Mouse (Mus musculus): ENCODE results near the gene Map4k5. TPM values are rescaled to one million over a fixed set of nuclear protein-coding genes. Genes with fewer than 3 reads are reported as not detected.

Gene Map4k5
- polyA plus RNA-seq, 1 experiment = 5.6 TPM

DNA sequence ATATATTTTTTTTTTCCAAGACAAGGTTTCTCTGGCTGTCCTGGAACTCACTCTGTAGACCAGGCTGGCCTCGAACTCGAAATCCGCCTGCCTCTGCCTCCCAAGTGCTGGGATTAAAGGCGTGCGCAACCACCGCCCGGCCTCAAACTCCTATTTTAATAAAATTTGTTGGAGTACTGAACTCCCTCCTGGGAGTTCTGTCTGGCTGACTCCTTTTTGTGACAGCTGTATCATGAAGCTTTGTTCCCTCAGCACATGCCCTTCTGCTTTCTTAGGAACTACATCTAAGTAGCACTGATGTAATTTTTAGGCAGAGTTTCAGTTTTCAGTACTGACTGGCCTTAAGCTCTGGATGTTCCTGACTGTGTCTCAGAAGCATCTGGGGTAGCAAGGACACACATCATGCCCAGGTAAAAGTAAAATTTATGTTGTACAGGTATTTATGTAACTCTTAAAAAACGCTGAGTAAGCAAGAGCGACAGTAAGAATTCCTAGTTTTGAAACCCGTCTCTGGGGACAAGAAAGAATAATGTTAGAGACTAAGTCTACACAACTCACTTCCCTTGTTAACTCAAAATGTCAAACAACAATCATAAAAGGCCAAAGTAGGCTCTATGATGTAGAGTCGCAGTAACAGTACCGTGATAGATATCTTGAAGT is 37.2 kb downstream of the Map4k5 start:
- no peak overlapping the region for H3K27ac ChIP-seq (ENCODE audit: control insufficient read depth, insufficient read depth, low read depth, low read length)
- TF ChIP-seq POLR2A (IDR thresholded peaks at IDR 0.05; ENCODE audit: control insufficient read depth, low read depth, low read length) (no peak), CTCF (IDR thresholded peaks at IDR 0.05; ENCODE audit: control insufficient read depth, insufficient read depth, insufficient replicate concordance, low read depth, low read length) (no peak)

GRCm38 (mm10) chr12:69853942-69854341 is 39.1 kb downstream of the Map4k5 start:
- H3K36me3 ChIP-seq (ENCODE audit: control insufficient read depth, insufficient read depth, low read length) = peaks cover 2% of the 10 kb centered on the region; the same call in 1 of the 2 replicates
- no peaks in the 10 kb centered on the region for H3K27me3 ChIP-seq (ENCODE audit: control insufficient read depth, insufficient read depth, low read length)
- no peak overlapping the region for H3K4me3 ChIP-seq (ENCODE audit: control insufficient read depth, low read depth, low read length)
- TF ChIP-seq CTCF (IDR thresholded peaks at IDR 0.05; ENCODE audit: control insufficient read depth, insufficient read depth, insufficient replicate concordance, low read depth, low read length) (no peak), POLR2A (IDR thresholded peaks at IDR 0.05; ENCODE audit: control insufficient read depth, low read depth, low read length) (no peak)
- no peak overlapping the region for H3K27ac ChIP-seq (ENCODE audit: control insufficient read depth, insufficient read depth, low read depth, low read length)
- H3K4me1 ChIP-seq (ENCODE audit: control insufficient read depth, insufficient read depth, low read length) = no peaks in the 10 kb centered on the region

More for the DNA sequence above, 37.2 kb downstream of the Map4k5 start:
- H3K4me3 ChIP-seq (ENCODE audit: control insufficient read depth, low read depth, low read length) = no peak overlapping the region
- no peaks in the 10 kb centered on the region for H3K36me3 ChIP-seq (ENCODE audit: control insufficient read depth, insufficient read depth, low read length)
- H3K27me3 ChIP-seq (ENCODE audit: control insufficient read depth, insufficient read depth, low read length) = no peaks in the 10 kb centered on the region
- H3K4me1 ChIP-seq (ENCODE audit: control insufficient read depth, insufficient read depth, low read length) = no peaks in the 10 kb centered on the region

DNA sequence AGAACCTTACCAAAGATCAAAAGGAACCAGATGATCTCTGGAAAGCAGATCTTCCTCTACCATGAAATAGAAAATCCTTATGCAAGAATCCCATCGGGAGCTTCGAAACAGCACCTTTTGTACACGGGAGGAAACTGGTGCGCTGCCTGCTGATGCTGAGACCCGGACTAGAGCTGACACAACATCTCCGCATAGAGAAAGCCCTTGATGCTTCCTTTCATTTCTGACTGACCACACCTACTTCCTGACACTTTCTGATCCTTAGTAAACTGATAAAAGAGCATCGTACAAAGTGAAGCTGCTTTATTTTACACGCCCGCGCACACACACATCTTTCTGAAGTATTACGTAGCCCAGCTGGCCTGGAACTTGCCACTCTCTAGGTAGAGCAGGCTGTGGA is 39.6 kb downstream of the Map4k5 start:
- Histone ChIP-seq H3K27me3 (ENCODE audit: control insufficient read depth, insufficient read depth, low read length) (no peaks in the 10 kb centered on the region), H3K4me3 (ENCODE audit: control insufficient read depth, low read depth, low read length) (no peak overlapping the region), H3K27ac (ENCODE audit: control insufficient read depth, insufficient read depth, low read depth, low read length) (no peak overlapping the region), H3K4me1 (ENCODE audit: control insufficient read depth, insufficient read depth, low read length) (no peaks in the 10 kb centered on the region), H3K36me3 (ENCODE audit: control insufficient read depth, insufficient read depth, low read length) (peaks cover 2% of the 10 kb centered on the region; the same call in 1 of the 2 replicates)
- TF ChIP-seq CTCF (IDR thresholded peaks at IDR 0.05; ENCODE audit: control insufficient read depth, insufficient read depth, insufficient replicate concordance, low read depth, low read length) (no peak), POLR2A (IDR thresholded peaks at IDR 0.05; ENCODE audit: control insufficient read depth, low read depth, low read length) (no peak)

DNA sequence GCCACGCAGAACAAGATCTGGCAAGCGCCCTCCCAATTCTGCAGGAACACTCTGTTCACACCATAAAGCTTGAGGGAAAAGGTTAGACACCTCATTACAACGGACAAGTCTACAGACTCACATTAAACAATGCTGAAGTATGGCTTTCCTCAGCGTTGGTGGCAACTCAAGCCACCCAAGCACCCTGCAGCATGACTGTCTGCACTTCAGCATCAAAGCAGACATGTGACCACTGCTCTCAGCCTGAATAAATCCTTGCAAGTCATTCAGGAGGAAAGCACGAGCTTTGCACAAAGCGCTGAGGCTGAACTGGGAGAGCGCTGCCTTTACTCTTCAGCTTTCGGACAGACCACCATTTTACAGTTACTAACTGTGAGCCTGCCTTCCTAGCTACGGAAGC is 40.7 kb downstream of the Map4k5 start:
- Histone ChIP-seq H3K4me1 (ENCODE audit: control insufficient read depth, insufficient read depth, low read length) (no peaks in the 10 kb centered on the region), H3K36me3 (ENCODE audit: control insufficient read depth, insufficient read depth, low read length) (peaks cover 2% of the 10 kb centered on the region; the same call in 1 of the 2 replicates)
- TF ChIP-seq POLR2A (IDR thresholded peaks at IDR 0.05; ENCODE audit: control insufficient read depth, low read depth, low read length) (no peak), CTCF (IDR thresholded peaks at IDR 0.05; ENCODE audit: control insufficient read depth, insufficient read depth, insufficient replicate concordance, low read depth, low read length) (no peak)

GRCm38 (mm10) chr12:69848083-69848878 is 44.7 kb downstream of the Map4k5 start:
- H3K27me3 ChIP-seq (ENCODE audit: control insufficient read depth, insufficient read depth, low read length) = no peaks in the 10 kb centered on the region

More for the DNA sequence above, 40.7 kb downstream of the Map4k5 start:
- Histone ChIP-seq H3K27me3 (ENCODE audit: control insufficient read depth, insufficient read depth, low read length) (no peaks in the 10 kb centered on the region), H3K4me3 (ENCODE audit: control insufficient read depth, low read depth, low read length) (no peak overlapping the region), H3K27ac (ENCODE audit: control insufficient read depth, insufficient read depth, low read depth, low read length) (no peak overlapping the region)

DNA sequence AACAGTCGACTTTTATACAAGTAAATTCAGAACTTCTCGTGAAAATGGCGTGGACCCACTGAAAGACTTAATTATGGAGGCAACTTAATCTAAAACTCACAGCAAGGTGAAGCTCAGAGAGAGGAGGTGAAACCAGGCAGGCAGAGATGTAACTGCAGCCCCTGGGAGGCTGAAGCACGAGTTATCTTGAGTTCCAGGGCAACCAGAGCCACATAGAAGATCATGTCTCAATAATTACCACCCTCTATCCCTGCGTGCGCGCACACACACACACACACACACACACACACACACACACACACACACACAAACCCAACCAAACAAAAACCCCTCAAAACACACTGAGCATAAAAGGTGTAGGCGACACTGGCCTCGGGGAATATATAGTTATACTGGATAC is 46.5 kb downstream of the Map4k5 start:
- no peaks in the 10 kb centered on the region for H3K4me1 ChIP-seq (ENCODE audit: control insufficient read depth, insufficient read depth, low read length)
- TF ChIP-seq POLR2A (IDR thresholded peaks at IDR 0.05; ENCODE audit: control insufficient read depth, low read depth, low read length) (no peak), CTCF (IDR thresholded peaks at IDR 0.05; ENCODE audit: control insufficient read depth, insufficient read depth, insufficient replicate concordance, low read depth, low read length) (no peak)
- H3K27me3 ChIP-seq (ENCODE audit: control insufficient read depth, insufficient read depth, low read length) = no peaks in the 10 kb centered on the region
- H3K36me3 ChIP-seq (ENCODE audit: control insufficient read depth, insufficient read depth, low read length) = peaks cover 3% of the 10 kb centered on the region
- H3K4me3 ChIP-seq (ENCODE audit: control insufficient read depth, low read depth, low read length) = no peak overlapping the region; the same call in 1 of the 2 replicates
- H3K27ac ChIP-seq (ENCODE audit: control insufficient read depth, insufficient read depth, low read depth, low read length) = no peak overlapping the region

More at GRCm38 (mm10) chr12:69848083-69848878, 44.7 kb downstream of the Map4k5 start:
- Histone ChIP-seq H3K36me3 (ENCODE audit: control insufficient read depth, insufficient read depth, low read length) (peaks cover 3% of the 10 kb centered on the region), H3K27ac (ENCODE audit: control insufficient read depth, insufficient read depth, low read depth, low read length) (no peak overlapping the region), H3K4me3 (ENCODE audit: control insufficient read depth, low read depth, low read length) (no peak overlapping the region), H3K4me1 (ENCODE audit: control insufficient read depth, insufficient read depth, low read length) (no peaks in the 10 kb centered on the region)
- TF ChIP-seq POLR2A (IDR thresholded peaks at IDR 0.05; ENCODE audit: control insufficient read depth, low read depth, low read length) (no peak), CTCF (IDR thresholded peaks at IDR 0.05; ENCODE audit: control insufficient read depth, insufficient read depth, insufficient replicate concordance, low read depth, low read length) (no peak)

DNA sequence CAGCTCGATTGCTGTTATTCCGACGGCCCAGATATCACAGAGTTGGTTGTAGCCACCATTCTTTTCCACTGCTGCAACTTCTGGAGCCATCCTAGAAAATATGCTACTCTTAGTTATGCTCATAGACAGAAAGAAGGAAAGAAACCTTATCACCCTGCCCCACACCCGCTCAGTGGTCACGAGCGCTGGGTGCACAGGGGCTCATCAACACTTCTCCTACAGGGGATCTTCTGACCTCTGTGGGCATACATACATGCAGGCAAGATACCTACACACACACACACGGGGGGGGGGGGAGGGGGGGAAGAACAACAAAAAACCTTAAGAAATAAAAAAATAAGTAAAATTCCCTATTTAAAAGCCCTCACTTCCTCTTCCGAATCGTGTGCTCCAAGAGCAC is 47.3 kb downstream of the Map4k5 start:
- peak overlapping the region; percentile 6 for H3K4me3 ChIP-seq (ENCODE audit: control insufficient read depth, low read depth, low read length)
- no peak overlapping the region for H3K27ac ChIP-seq (ENCODE audit: control insufficient read depth, insufficient read depth, low read depth, low read length)
- no peak for TF ChIP-seq POLR2A (IDR thresholded peaks at IDR 0.05; ENCODE audit: control insufficient read depth, low read depth, low read length)
- TF ChIP-seq CTCF (IDR thresholded peaks at IDR 0.05; ENCODE audit: control insufficient read depth, insufficient read depth, insufficient replicate concordance, low read depth, low read length) = no peak
- H3K27me3 ChIP-seq (ENCODE audit: control insufficient read depth, insufficient read depth, low read length) = no peaks in the 10 kb centered on the region
- H3K4me1 ChIP-seq (ENCODE audit: control insufficient read depth, insufficient read depth, low read length) = no peaks in the 10 kb centered on the region
- peaks cover 3% of the 10 kb centered on the region for H3K36me3 ChIP-seq (ENCODE audit: control insufficient read depth, insufficient read depth, low read length)
